Mouse (Mus musculus) MEL (cell line): Measurements from ENCODE around the gene Pkmyt1. TPM values are rescaled to one million over a fixed set of nuclear protein-coding genes. Genes with fewer than 3 reads are reported as not detected.

ENCODE experiments used
- DNase-seq: peaks from one replicate; pipeline ENCODE4 v3.0.0; 2011; ENCODE audit warnings: low read depth, low spot score
- H3K27ac ChIP-seq: 2 replicates; pipeline ENCODE4 v1.5.1; 2012; ENCODE audit warnings: low read depth, mild to moderate bottlenecking, control low read depth, low read length, moderate library complexity; ENCODE audit not compliant: control insufficient read depth
- H3K27me3 ChIP-seq, 2 experiments: fragments of 150-350 bp in 1 of 2; sonication (generic) in 1 of 2; 2 replicates each; pipeline ENCODE4 v1.6.1; 2012; ENCODE audit warnings: low read length in 2 of 2, mild to moderate bottlenecking in 2 of 2, improper control_type of control experiment in 1 of 2, moderate library complexity in 1 of 2; ENCODE audit not compliant: insufficient read depth in 2 of 2, control insufficient read depth in 1 of 2
- H3K36me3 ChIP-seq, 2 experiments: 2 replicates each; pipeline ENCODE4 v1.6.1; 2012 to 2014; ENCODE audit warnings: low read length in 2 of 2, improper control_type of control experiment in 1 of 2, inconsistent platforms in 1 of 2, mild to moderate bottlenecking in 1 of 2; ENCODE audit not compliant: insufficient read depth in 2 of 2, control insufficient read depth in 1 of 2
- H3K4me1 ChIP-seq, 2 experiments: fragments of 150-350 bp in 1 of 2; sonication (generic) in 1 of 2; 2 replicates each; pipeline ENCODE4 v1.6.1; 2012; ENCODE audit warnings: low read length in 2 of 2, improper control_type of control experiment in 1 of 2, mild to moderate bottlenecking in 1 of 2; ENCODE audit not compliant: insufficient read depth in 2 of 2, control insufficient read depth in 1 of 2
- H3K4me3 ChIP-seq, 2 experiments: fragments of 150-350 bp in 1 of 2; sonication (generic) in 1 of 2; 2 replicates each; pipeline ENCODE4 v1.5.1; 2012; ENCODE audit warnings: low read depth in 2 of 2, low read length in 2 of 2, mild to moderate bottlenecking in 2 of 2, moderate library complexity in 2 of 2, control low read depth in 1 of 2, improper control_type of control experiment in 1 of 2; ENCODE audit not compliant: control insufficient read depth in 1 of 2, insufficient read depth in 1 of 2
- H3K79me2 ChIP-seq: 2 replicates; pipeline ENCODE4 v1.6.1; 2012; ENCODE audit warnings: mild to moderate bottlenecking, low read length, moderate library complexity; ENCODE audit not compliant: control insufficient read depth, poor library complexity, insufficient read depth
- H3K9ac ChIP-seq: 2 replicates; pipeline ENCODE4 v1.6.1; 2012; ENCODE audit warnings: low read depth, mild to moderate bottlenecking, control low read depth, low read length, moderate library complexity; ENCODE audit not compliant: control insufficient read depth, poor library complexity, severe bottlenecking
- H3K9me3 ChIP-seq: fragments of 150-350 bp; sonication (generic); replicated peaks from 2 replicates; pipeline ENCODE4 v1.6.1; 2012; ENCODE audit warnings: mild to moderate bottlenecking, low read length, improper control_type of control experiment, moderate library complexity; ENCODE audit not compliant: insufficient read depth
- BHLHE40 ChIP-seq: IDR thresholded peaks from 2 replicates; pipeline ENCODE4 v1.6.1; 2012; ENCODE audit warnings: low read depth, mild to moderate bottlenecking, inconsistent platforms, low read length, improper control_type of control experiment, borderline replicate concordance
- CHD2 ChIP-seq: IDR thresholded peaks from 2 replicates; pipeline ENCODE4 v1.6.1; 2011; ENCODE audit warnings: low read length, improper control_type of control experiment
- CTCF ChIP-seq, 3 experiments: IDR thresholded peaks in 2 of 3; conservative IDR thresholded peaks in 1 of 3; 2 replicates each; pipeline ENCODE4 v1.5.1; 2011 to 2012; ENCODE audit warnings: low read length in 3 of 3, low read depth in 2 of 3, mild to moderate bottlenecking in 2 of 3, improper control_type of control experiment in 1 of 3, inconsistent platforms in 1 of 3, mixed read lengths in 1 of 3, moderate library complexity in 1 of 3; ENCODE audit not compliant: control insufficient read depth in 1 of 3, insufficient read depth in 1 of 3, poor library complexity in 1 of 3, severe bottlenecking in 1 of 3
- E2F4 ChIP-seq: IDR thresholded peaks from 2 replicates; pipeline ENCODE4 v1.6.1; 2011; ENCODE audit warnings: low read depth, low read length, improper control_type of control experiment, borderline replicate concordance
- ELF1 ChIP-seq: IDR thresholded peaks from 2 replicates; pipeline ENCODE4 v1.6.1; 2014; ENCODE audit warnings: low read depth, mild to moderate bottlenecking, inconsistent platforms, low read length, improper control_type of control experiment, moderate library complexity
- EP300 ChIP-seq, 2 experiments: IDR thresholded peaks; 2 replicates each; pipeline ENCODE4 v1.6.1; 2011; ENCODE audit warnings: improper control_type of control experiment in 2 of 2, low read length in 2 of 2, low read depth in 1 of 2, mild to moderate bottlenecking in 1 of 2
- ETS1 ChIP-seq: IDR thresholded peaks from 2 replicates; pipeline ENCODE4 v1.6.1; 2012; ENCODE audit warnings: low read depth, mild to moderate bottlenecking, inconsistent platforms, low read length, improper control_type of control experiment, moderate library complexity
- GABPA ChIP-seq: IDR thresholded peaks from 2 replicates; pipeline ENCODE4 v1.6.1; 2012; ENCODE audit warnings: low read depth, mild to moderate bottlenecking, inconsistent platforms, low read length, improper control_type of control experiment, moderate library complexity
- GATA1 ChIP-seq: IDR thresholded peaks from 2 replicates; pipeline ENCODE4 v1.6.1; 2011; ENCODE audit warnings: low read depth, low read length, improper control_type of control experiment
- KAT2A ChIP-seq: conservative IDR thresholded peaks from 2 replicates; pipeline ENCODE4 v1.6.1; 2012; ENCODE audit warnings: low read depth, low read length, improper control_type of control experiment, inconsistent platforms
- MAFK ChIP-seq: IDR thresholded peaks from 2 replicates; pipeline ENCODE4 v1.6.1; 2011; ENCODE audit warnings: low read depth, mild to moderate bottlenecking, low read length, improper control_type of control experiment, borderline replicate concordance
- MAX ChIP-seq: IDR thresholded peaks from 2 replicates; pipeline ENCODE4 v1.6.1; 2011; ENCODE audit warnings: low read length, improper control_type of control experiment
- MEF2A ChIP-seq: IDR thresholded peaks from 2 replicates; pipeline ENCODE4 v1.6.1; 2014; ENCODE audit warnings: low read depth, mild to moderate bottlenecking, inconsistent platforms, low read length, improper control_type of control experiment; ENCODE audit not compliant: poor library complexity, insufficient replicate concordance, severe bottlenecking; ENCODE audit errors: extremely low read depth
- MXI1 ChIP-seq: IDR thresholded peaks from 2 replicates; pipeline ENCODE4 v1.6.1; 2011; ENCODE audit warnings: mild to moderate bottlenecking, low read depth, low read length, improper control_type of control experiment
- MYB ChIP-seq: IDR thresholded peaks from 2 replicates; pipeline ENCODE4 v1.6.1; 2011; ENCODE audit warnings: mild to moderate bottlenecking, low read depth, low read length, improper control_type of control experiment
- MYC ChIP-seq: IDR thresholded peaks from 2 replicates; pipeline ENCODE4 v1.6.1; 2011; ENCODE audit warnings: low read depth, mild to moderate bottlenecking, low read length, improper control_type of control experiment, moderate library complexity
- NRF1 ChIP-seq: IDR thresholded peaks from 2 replicates; pipeline ENCODE4 v1.6.1; 2014; ENCODE audit warnings: low read depth, mild to moderate bottlenecking, inconsistent platforms, low read length, improper control_type of control experiment, moderate library complexity; ENCODE audit not compliant: poor library complexity, insufficient read depth, severe bottlenecking
- POLR2AphosphoS2 ChIP-seq: IDR thresholded peaks from 2 replicates; pipeline ENCODE4 v1.6.1; 2011; ENCODE audit warnings: low read length, improper control_type of control experiment
- RAD21 ChIP-seq: IDR thresholded peaks from 2 replicates; pipeline ENCODE4 v1.6.1; 2011; ENCODE audit warnings: mild to moderate bottlenecking, low read depth, low read length, improper control_type of control experiment
- RCOR1 ChIP-seq: IDR thresholded peaks from 2 replicates; pipeline ENCODE4 v1.6.1; 2012; ENCODE audit warnings: low read depth, mild to moderate bottlenecking, inconsistent platforms, low read length, improper control_type of control experiment
- SMC3 ChIP-seq: IDR thresholded peaks from 2 replicates; pipeline ENCODE4 v1.6.1; 2011; ENCODE audit warnings: low read depth, low read length, improper control_type of control experiment
- TCF12 ChIP-seq: IDR thresholded peaks from 2 replicates; pipeline ENCODE4 v1.6.1; 2014; ENCODE audit warnings: low read depth, mild to moderate bottlenecking, inconsistent platforms, low read length, improper control_type of control experiment, moderate library complexity
- UBTF ChIP-seq: IDR thresholded peaks from 2 replicates; pipeline ENCODE4 v1.6.1; 2012; ENCODE audit warnings: low read depth, mild to moderate bottlenecking, inconsistent platforms, low read length, improper control_type of control experiment, moderate library complexity, borderline replicate concordance; ENCODE audit not compliant: insufficient read depth
- ZC3H11A ChIP-seq: IDR thresholded peaks from 2 replicates; pipeline ENCODE4 v1.6.1; 2012; ENCODE audit warnings: low read depth, mild to moderate bottlenecking, inconsistent platforms, low read length, improper control_type of control experiment
- ZMIZ1 ChIP-seq: IDR thresholded peaks from 2 replicates; pipeline ENCODE4 v1.6.1; 2012; ENCODE audit warnings: low read depth, mild to moderate bottlenecking, inconsistent platforms, low read length, improper control_type of control experiment, moderate library complexity
- ZNF384 ChIP-seq: IDR thresholded peaks from 2 replicates; pipeline ENCODE4 v1.6.1; 2012; ENCODE audit warnings: low read depth, mild to moderate bottlenecking, inconsistent platforms, low read length, improper control_type of control experiment
- polyA plus RNA-seq, 2 experiments: library from polyadenylated mRNA; stranded (reverse) in 1 of 2; unstranded in 1 of 2; fragments of >175 nt in 1 of 2; fragments of >200 nt in 1 of 2; gene quantifications; 2 replicates each; pipeline versions ENCODE4 v1.2.1 to v1.2.4; 2012; ENCODE audit warnings: low replicate concordance in 2 of 2, low read depth in 1 of 2; ENCODE audit not compliant: insufficient read length in 2 of 2, insufficient read depth in 1 of 2, missing spikeins in 1 of 2
- total RNA-seq: library from RNA; depleted of rRNA; stranded (reverse); fragments of 300-350 nt; gene quantifications from 2 replicates; pipeline ENCODE4 v1.2.3, GENCODE M21; 2012

Gene Pkmyt1
- total and polyA plus RNA-seq, 3 experiments, result 16.6 to 49.8 TPM; not detected in 1

DNA sequence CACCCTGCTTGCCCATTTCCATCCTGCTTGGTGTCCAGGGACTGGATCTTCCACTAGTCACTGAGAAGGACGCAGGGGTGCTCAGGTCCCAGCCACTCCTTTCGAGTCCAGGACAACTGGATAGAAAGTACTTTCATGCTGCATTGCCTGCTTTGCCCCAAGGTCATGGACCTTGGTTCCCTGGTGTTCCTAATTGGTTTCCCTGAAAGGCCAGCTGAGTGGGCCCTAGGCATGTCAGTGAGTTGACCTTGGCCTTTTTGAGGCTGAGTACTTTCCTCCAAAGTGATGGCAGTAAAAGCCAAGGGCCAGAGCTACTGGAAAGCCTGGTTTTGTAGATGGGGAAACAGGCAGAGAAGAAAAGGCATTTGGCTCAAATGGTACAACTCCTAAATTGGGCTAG lies 4.2 kb upstream of the Pkmyt1 start:
- Histone ChIP-seq H3K27me3 (peaks cover 0 to 3% of the 10 kb centered on the region in 2 experiments; a peak in 2 of 4 replicates), H3K79me2 (peaks cover 6% of the 10 kb centered on the region)
- no peak for TF ChIP-seq MYC
- TF ChIP-seq NRF1, result no peak
- no peak for TF ChIP-seq RAD21
- no peak for TF ChIP-seq TCF12
- no peak for TF ChIP-seq UBTF
- no peak for TF ChIP-seq MAX
- TF ChIP-seq BHLHE40, result no peak
- no peak for TF ChIP-seq E2F4
- no peak for TF ChIP-seq EP300 (IDR thresholded peaks at IDR 0.05; ENCODE audit: low read depth in 1 of 2, low read length in 2 of 2)
- TF ChIP-seq ZNF384, result no peak
- TF ChIP-seq GABPA, result no peak
- TF ChIP-seq GATA1, result no peak
- TF ChIP-seq MXI1, result no peak
- no peak for TF ChIP-seq MAFK
- no peak for TF ChIP-seq MEF2A
- TF ChIP-seq POLR2AphosphoS2, result no peak
- no peak for TF ChIP-seq SMC3
- no peak for TF ChIP-seq RCOR1
- TF ChIP-seq, all 39 proteins: peak for 0
- H3K27ac ChIP-seq, result no peak overlapping the region
- H3K9me3 ChIP-seq, result no peaks in the 10 kb centered on the region
- peaks cover 0 to 10% of the 10 kb centered on the region in 2 experiments; a peak in 2 of 4 replicates for H3K4me1 ChIP-seq
- DNase-seq, result no peak
- H3K9ac ChIP-seq, result no peak overlapping the region
- H3K4me3 ChIP-seq, result no peak overlapping the region
- peaks cover 0 to 5% of the 10 kb centered on the region in 2 experiments; a peak in 2 of 4 replicates for H3K36me3 ChIP-seq

DNA sequence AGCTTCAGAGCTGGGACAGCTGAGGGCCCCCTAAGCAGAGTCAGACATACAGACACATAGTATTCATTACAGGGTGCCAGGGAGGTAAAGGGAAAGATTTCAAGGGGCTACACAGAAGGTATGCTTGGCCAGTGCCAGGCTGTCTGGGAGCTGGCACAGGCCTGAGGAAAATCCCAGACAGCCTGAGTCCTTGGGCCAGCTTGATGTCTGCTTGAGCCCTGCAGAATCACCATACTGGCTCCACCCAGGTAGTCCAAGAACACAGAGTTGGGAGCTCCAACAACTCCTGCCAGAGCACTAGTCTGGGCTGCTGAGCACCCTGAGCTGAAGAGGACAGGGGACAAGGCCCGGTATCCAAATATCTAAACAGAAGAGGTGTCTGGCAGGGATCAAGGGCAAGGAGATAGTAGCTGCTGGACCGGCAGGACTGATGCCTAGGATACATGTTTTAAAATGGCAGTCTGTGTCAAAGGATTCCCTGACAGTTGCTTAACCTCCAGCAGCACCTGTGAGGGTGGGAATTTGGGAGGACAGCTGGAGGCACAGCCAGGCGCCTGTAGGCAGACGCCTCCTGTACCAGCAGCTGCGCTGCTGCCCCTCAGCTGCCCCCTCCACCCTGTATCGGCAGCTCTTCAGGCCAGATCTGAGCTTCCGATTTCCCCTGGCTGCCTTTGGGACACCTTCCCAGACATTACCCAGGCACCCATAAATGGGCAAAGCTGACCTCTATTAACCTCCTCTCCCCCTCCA lies 3.6 kb upstream of the Pkmyt1 start, which contains the start of gene 1520401A03Rik:
1520401A03Rik (minus strand) TSS at position 408 of the 750 bp plus-strand sequence.
- Histone ChIP-seq H3K79me2 (peaks cover 8% of the 10 kb centered on the region), H3K27ac (no peak within 1 kb of the TSS), H3K9me3 (no peaks in the 10 kb centered on the region), H3K27me3 (peaks cover 0 to 3% of the 10 kb centered on the region in 2 experiments; a peak in 2 of 4 replicates), H3K4me3 (no peak within 1 kb of the TSS), H3K9ac (no peak within 1 kb of the TSS), H3K4me1 (peaks cover 2 to 16% of the 10 kb centered on the region in 2 experiments; a peak in 3 of 4 replicates), H3K36me3 (peaks cover 0 to 9% of the 10 kb centered on the region in 2 experiments; a peak in 2 of 4 replicates)
- no peak for DNase-seq
- TF ChIP-seq MAX (no peak), ZC3H11A (no peak), MXI1 (no peak), RCOR1 (no peak), KAT2A (no peak), TCF12 (no peak), ZNF384 (no peak), CHD2 (no peak), E2F4 (no peak), ETS1 (no peak), CTCF (IDR thresholded peaks at IDR 0.05 in 2 of 3, conservative IDR thresholded peaks at IDR 0.05 in 1 of 3; ENCODE audit: control insufficient read depth in 1 of 3, insufficient read depth in 1 of 3, low read depth in 2 of 3, low read length in 3 of 3, poor library complexity in 1 of 3, severe bottlenecking in 1 of 3) (no peak), RAD21 (no peak), MYB (no peak), BHLHE40 (no peak), SMC3 (no peak), ELF1 (no peak), GATA1 (no peak), ZMIZ1 (no peak), GABPA (no peak)
